Mouse (Mus musculus) neural tube, embryonic 12.5 days (tissue): ENCODE data around the gene Dek. TPM values are rescaled to one million over a fixed set of nuclear protein-coding genes. Genes with fewer than 3 reads are reported as not detected.

Experiments
- ATAC-seq: fragments of 200-750 bp; cut with Nextera tagmentation; 2 replicates; pipeline ENCODE4 v1.8.0; 2017; ENCODE audit warnings: low read depth, mild to moderate bottlenecking, moderate TSS enrichment, moderate library complexity; ENCODE audit not compliant: low FRiP score
- H3K27ac ChIP-seq: fragments of 300-500 bp; sonication (generic); 2 replicates; pipeline ENCODE4 v1.5.1; 2016
- H3K27me3 ChIP-seq: fragments of 300-500 bp; sonication (generic); replicated peaks from 2 replicates; pipeline ENCODE4 v1.6.1; 2016; ENCODE audit warnings: mild to moderate bottlenecking
- H3K36me3 ChIP-seq: fragments of 300-500 bp; sonication (generic); 2 replicates; pipeline ENCODE4 v1.6.1; 2016; ENCODE audit warnings: mild to moderate bottlenecking
- H3K4me1 ChIP-seq: fragments of 300-500 bp; sonication (generic); 2 replicates; pipeline ENCODE4 v1.6.1; 2016
- H3K4me2 ChIP-seq: fragments of 300-500 bp; sonication (generic); replicated peaks from 2 replicates; pipeline ENCODE4 v1.6.1; 2016; ENCODE audit warnings: mild to moderate bottlenecking
- H3K4me3 ChIP-seq: fragments of 300-500 bp; sonication (generic); 2 replicates; pipeline ENCODE4 v1.5.1; 2016
- H3K9ac ChIP-seq: fragments of 300-500 bp; sonication (generic); 2 replicates; pipeline ENCODE4 v1.6.1; 2016; ENCODE audit warnings: mild to moderate bottlenecking
- H3K9me3 ChIP-seq: fragments of 300-500 bp; sonication (generic); 2 replicates; pipeline ENCODE4 v1.6.1; 2016; ENCODE audit warnings: mild to moderate bottlenecking
- WGBS: fragments of 180-500 bp; shearing (Covaris S2); methylation state at CpG from one replicate; pipeline ENCODE4 v1.1.7; 2016; 5-methylcytosine and 5-hydroxymethylcytosine counted together
- polyA plus RNA-seq: library from polyadenylated mRNA; unstranded; fragments of >200 nt; fragmentation: Nextera tagmentation; extraction: Ambion mirVana; gene quantifications from 2 replicates; pipeline ENCODE4 v1.2.1, GENCODE M21; 2016

Dek gene
- 224 and 242 TPM in 2 replicates for polyA plus RNA-seq

GRCm38 (mm10) chr13:47105711-47106579, at the start of gene Dek:
Gene Dek (minus strand): TSS chr13:47106201.
- Histone ChIP-seq H3K36me3 (peaks cover 4% of the 10 kb centered on the region), H3K4me1 (peaks cover 15% of the 10 kb centered on the region), H3K27me3 (no peaks in the 10 kb centered on the region), H3K4me2 (peak within 1 kb of the TSS; percentile 68), H3K4me3 (peak within 1 kb of the TSS; percentile 95), H3K9ac (peak within 1 kb of the TSS; percentile 90), H3K27ac (peak within 1 kb of the TSS; percentile 99), H3K9me3 (no peaks in the 10 kb centered on the region)
- peak; percentile 93 for ATAC-seq
- under 1% methylated on average over 108 of the region's 129 CpGs for WGBS

GRCm38 (mm10) chr13:47154866-47155265, 48.9 kb upstream of the Dek start:
- 81% methylated on average over 4 of the region's 4 CpGs for WGBS
- Histone ChIP-seq H3K27ac (no peak overlapping the region), H3K9me3 (no peaks in the 10 kb centered on the region), H3K4me3 (no peak overlapping the region), H3K4me2 (no peak overlapping the region), H3K27me3 (no peaks in the 10 kb centered on the region), H3K4me1 (no peaks in the 10 kb centered on the region), H3K9ac (no peak overlapping the region), H3K36me3 (no peaks in the 10 kb centered on the region)
- ATAC-seq = no peak

DNA sequence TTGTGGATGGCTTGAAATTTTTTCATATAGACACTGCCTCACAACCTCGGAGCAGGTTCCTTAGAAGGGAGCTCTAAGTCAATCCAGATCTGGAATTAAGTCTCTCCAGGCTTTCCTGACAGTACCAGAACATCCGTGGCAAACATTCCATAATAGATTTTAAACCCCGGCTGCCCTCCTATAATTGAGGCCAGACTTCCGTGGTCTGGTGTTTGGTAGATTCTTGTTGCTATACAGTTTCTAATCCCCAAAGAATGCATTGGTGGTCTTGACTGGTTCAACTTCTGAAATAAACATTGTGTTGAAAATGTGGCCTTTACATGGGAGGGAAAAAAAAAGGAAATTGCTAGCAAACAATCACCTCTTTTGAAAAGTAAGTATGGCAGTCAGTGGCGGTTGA, 47.2 kb upstream of the Dek start:
- 84% methylated on average over 5 of the region's 5 CpGs for WGBS
- no peak for ATAC-seq
- Histone ChIP-seq H3K4me3 (no peak overlapping the region), H3K4me2 (no peak overlapping the region), H3K27ac (no peak overlapping the region), H3K4me1 (no peaks in the 10 kb centered on the region), H3K27me3 (no peaks in the 10 kb centered on the region), H3K36me3 (no peaks in the 10 kb centered on the region), H3K9ac (no peak overlapping the region), H3K9me3 (no peaks in the 10 kb centered on the region)

GRCm38 (mm10) chr13:47152390-47152789, 46.4 kb upstream of the Dek start:
- H3K27ac ChIP-seq = no peak overlapping the region
- no peaks in the 10 kb centered on the region for H3K27me3 ChIP-seq
- H3K4me1 ChIP-seq = no peaks in the 10 kb centered on the region
- no peak for ATAC-seq
- H3K9ac ChIP-seq = no peak overlapping the region
- no peaks in the 10 kb centered on the region for H3K9me3 ChIP-seq
- no peak overlapping the region for H3K4me2 ChIP-seq
- no peaks in the 10 kb centered on the region for H3K36me3 ChIP-seq
- WGBS = 34% methylated on average over 7 of the region's 7 CpGs
- H3K4me3 ChIP-seq = no peak overlapping the region

DNA sequence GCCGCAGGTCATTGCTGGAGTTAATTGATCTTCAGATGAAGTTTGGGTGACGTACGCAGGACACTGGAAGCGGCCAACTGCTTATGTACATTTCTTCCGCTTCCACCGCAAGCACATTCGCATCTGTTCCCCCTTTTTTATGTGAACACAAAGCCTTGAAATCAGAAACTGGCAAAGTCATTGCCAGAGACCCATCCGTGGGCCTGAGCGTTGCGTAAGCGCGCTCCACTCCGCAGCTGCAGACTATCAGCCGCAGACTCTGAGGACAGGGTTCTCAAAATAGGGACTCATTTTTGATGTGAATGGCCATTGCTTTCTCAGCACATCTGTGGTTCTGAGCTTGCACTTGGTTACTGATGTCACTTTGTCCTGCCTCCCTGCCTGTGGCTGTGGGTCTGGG, 45.1 kb upstream of the Dek start:
- no peaks in the 10 kb centered on the region for H3K4me1 ChIP-seq
- H3K27me3 ChIP-seq = no peaks in the 10 kb centered on the region
- WGBS = 92% methylated on average over 14 of the region's 14 CpGs
- H3K36me3 ChIP-seq = no peaks in the 10 kb centered on the region
- H3K27ac ChIP-seq = no peak overlapping the region
- ATAC-seq = no peak
- H3K9ac ChIP-seq = no peak overlapping the region
- no peaks in the 10 kb centered on the region for H3K9me3 ChIP-seq
- no peak overlapping the region for H3K4me3 ChIP-seq
- H3K4me2 ChIP-seq = no peak overlapping the region

GRCm38 (mm10) chr13:47149993-47150392, 44.0 kb upstream of the Dek start:
- no peak overlapping the region for H3K4me2 ChIP-seq
- 90% methylated on average over 10 of the region's 10 CpGs for WGBS
- no peaks in the 10 kb centered on the region for H3K9me3 ChIP-seq
- no peak overlapping the region for H3K9ac ChIP-seq
- H3K27me3 ChIP-seq = no peaks in the 10 kb centered on the region
- no peak overlapping the region for H3K4me3 ChIP-seq
- H3K27ac ChIP-seq = no peak overlapping the region
- no peaks in the 10 kb centered on the region for H3K36me3 ChIP-seq
- ATAC-seq = no peak
- H3K4me1 ChIP-seq = no peaks in the 10 kb centered on the region

DNA sequence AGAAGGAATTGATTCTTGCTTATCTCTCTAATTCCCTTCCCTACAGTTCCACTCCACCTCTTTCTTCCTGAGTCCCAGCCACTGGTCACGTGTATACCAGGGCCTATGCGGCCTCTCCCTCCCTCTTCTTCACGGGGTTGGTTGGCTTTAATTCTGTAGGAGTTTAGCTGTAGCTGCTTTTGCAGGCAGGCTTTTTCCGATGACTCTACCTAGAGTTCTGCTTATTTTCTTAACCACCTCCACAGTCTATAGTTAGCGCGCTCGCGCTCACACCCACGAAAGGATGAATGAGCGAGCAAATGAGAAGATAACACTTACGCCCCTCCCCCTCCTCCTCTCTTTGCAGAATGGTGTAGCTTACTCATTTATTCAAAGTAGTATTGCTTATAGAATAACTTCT, 42.6 kb upstream of the Dek start:
- no peak overlapping the region for H3K27ac ChIP-seq

GRCm38 (mm10) chr13:47146388-47146787, 40.4 kb upstream of the Dek start:
- Histone ChIP-seq H3K27ac (no peak overlapping the region), H3K4me3 (no peak overlapping the region), H3K4me2 (no peak overlapping the region), H3K9ac (no peak overlapping the region), H3K36me3 (no peaks in the 10 kb centered on the region), H3K27me3 (no peaks in the 10 kb centered on the region), H3K9me3 (no peaks in the 10 kb centered on the region), H3K4me1 (no peaks in the 10 kb centered on the region)
- WGBS = 80% methylated on average over 7 of the region's 7 CpGs
- no peak for ATAC-seq

More for the DNA sequence above, 42.6 kb upstream of the Dek start:
- no peaks in the 10 kb centered on the region for H3K36me3 ChIP-seq
- 76% methylated on average over 11 of the region's 11 CpGs for WGBS
- no peak overlapping the region for H3K4me2 ChIP-seq
- no peak overlapping the region for H3K9ac ChIP-seq
- ATAC-seq = no peak
- no peaks in the 10 kb centered on the region for H3K27me3 ChIP-seq
- no peaks in the 10 kb centered on the region for H3K9me3 ChIP-seq
- no peaks in the 10 kb centered on the region for H3K4me1 ChIP-seq
- H3K4me3 ChIP-seq = no peak overlapping the region

DNA sequence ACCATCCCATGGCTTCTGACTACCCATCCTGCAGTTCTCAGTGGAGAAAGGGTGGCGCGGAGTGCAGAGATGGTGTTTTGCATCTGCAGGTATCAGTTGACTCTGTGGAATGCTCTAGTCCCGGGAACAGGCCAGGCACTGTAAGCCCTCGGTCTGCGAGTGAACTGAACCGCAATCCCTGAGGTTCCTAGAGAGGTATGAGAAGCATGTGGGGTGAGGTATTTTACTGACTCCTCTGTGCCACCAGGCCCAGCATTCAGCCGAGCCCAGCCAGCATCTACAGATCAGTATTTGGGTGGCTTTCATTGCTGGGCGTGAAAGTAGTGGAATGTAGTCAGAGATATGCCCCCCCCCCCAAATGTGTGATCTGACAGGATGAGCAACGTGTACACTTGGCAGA, 39.9 kb upstream of the Dek start:
- no peak overlapping the region for H3K4me2 ChIP-seq
- 80% methylated on average over 9 of the region's 9 CpGs for WGBS
- H3K4me1 ChIP-seq = no peaks in the 10 kb centered on the region
- no peaks in the 10 kb centered on the region for H3K36me3 ChIP-seq
- H3K9me3 ChIP-seq = no peaks in the 10 kb centered on the region
- no peak overlapping the region for H3K4me3 ChIP-seq
- no peaks in the 10 kb centered on the region for H3K27me3 ChIP-seq
- ATAC-seq = no peak
- no peak overlapping the region for H3K27ac ChIP-seq
- no peak overlapping the region for H3K9ac ChIP-seq

DNA sequence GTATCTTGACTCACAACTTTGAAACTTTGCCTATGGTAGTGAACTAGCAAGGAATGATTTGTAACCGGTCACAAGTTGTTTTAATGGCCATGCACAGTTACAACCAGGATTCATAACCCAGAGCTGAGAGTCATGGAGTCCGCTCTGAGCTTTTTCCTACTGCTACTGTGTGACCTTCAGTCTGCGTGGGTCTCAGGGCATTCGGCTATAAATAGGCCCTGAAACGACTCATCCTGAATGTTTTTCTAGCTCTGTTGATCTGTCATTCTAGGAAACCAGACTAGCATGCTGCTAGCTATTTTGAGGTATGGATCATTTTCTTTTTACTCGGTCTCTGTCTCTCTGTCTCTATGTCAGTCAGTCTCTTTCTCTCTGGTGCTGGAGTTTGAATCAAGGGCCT, 36.8 kb upstream of the Dek start:
- H3K27me3 ChIP-seq = no peaks in the 10 kb centered on the region
- H3K4me2 ChIP-seq = no peak overlapping the region
- 89% methylated on average over 6 of the region's 6 CpGs for WGBS
- H3K4me3 ChIP-seq = no peak overlapping the region
- H3K9me3 ChIP-seq = no peaks in the 10 kb centered on the region
- H3K4me1 ChIP-seq = no peaks in the 10 kb centered on the region
- no peak overlapping the region for H3K27ac ChIP-seq
- H3K36me3 ChIP-seq = no peaks in the 10 kb centered on the region
- H3K9ac ChIP-seq = no peak overlapping the region
- no peak for ATAC-seq

GRCm38 (mm10) chr13:47135741-47136140, 29.7 kb upstream of the Dek start:
- H3K36me3 ChIP-seq = no peaks in the 10 kb centered on the region
- H3K4me3 ChIP-seq = no peak overlapping the region
- ATAC-seq = no peak
- no peaks in the 10 kb centered on the region for H3K4me1 ChIP-seq
- H3K9ac ChIP-seq = no peak overlapping the region
- H3K9me3 ChIP-seq = no peaks in the 10 kb centered on the region
- H3K27ac ChIP-seq = no peak overlapping the region
- no peaks in the 10 kb centered on the region for H3K27me3 ChIP-seq
- H3K4me2 ChIP-seq = no peak overlapping the region
- 89% methylated on average over 7 of the region's 7 CpGs for WGBS

DNA sequence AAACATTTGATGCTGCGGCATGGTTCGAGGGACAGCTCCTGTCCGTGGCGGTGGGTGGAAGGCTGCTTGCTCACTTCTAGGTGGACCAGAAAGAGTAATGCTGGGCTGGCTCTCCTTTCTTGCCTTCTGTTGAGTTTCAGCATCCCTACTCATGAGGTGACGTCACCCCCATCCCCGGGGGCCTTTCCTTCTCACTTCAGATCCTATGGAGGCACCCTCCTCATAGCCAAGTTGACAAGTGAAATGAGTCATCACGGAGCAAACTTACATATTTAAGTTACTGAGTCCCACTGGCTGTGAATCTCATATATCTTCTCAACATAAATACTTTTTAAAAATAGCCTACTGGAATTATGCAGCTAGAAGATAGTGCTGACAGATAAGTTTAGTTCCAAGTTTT, 28.8 kb upstream of the Dek start:
- Histone ChIP-seq H3K4me2 (no peak overlapping the region), H3K27ac (no peak overlapping the region), H3K27me3 (no peaks in the 10 kb centered on the region), H3K4me3 (no peak overlapping the region), H3K9me3 (no peaks in the 10 kb centered on the region), H3K4me1 (no peaks in the 10 kb centered on the region), H3K9ac (no peak overlapping the region), H3K36me3 (no peaks in the 10 kb centered on the region)
- WGBS = 95% methylated on average over 7 of the region's 7 CpGs
- no peak for ATAC-seq

- no peak overlapping the region for H3K4me3 ChIP-seq
- whole genome bisulfite sequencing = 90% methylated on average over 8 of the region's 8 CpGs
- H3K27ac ChIP-seq = no peak overlapping the region
- no peaks in the 10 kb centered on the region for H3K36me3 ChIP-seq
- H3K27me3 ChIP-seq = no peaks in the 10 kb centered on the region
- no peak for ATAC-seq
- no peaks in the 10 kb centered on the region for H3K4me1 ChIP-seq
- no peak overlapping the region for H3K4me2 ChIP-seq
- H3K9ac ChIP-seq = no peak overlapping the region
- no peaks in the 10 kb centered on the region for H3K9me3 ChIP-seq
These were observed 27.1 kb upstream of the Dek start for GRCm38 (mm10) chr13:47133058-47133457.
